Mouse (Mus musculus) ovary, postnatal 10 days (tissue): ENCODE measurements at regions not wholly inside any gene's neighbourhood (a gene's known extent, or its start where the extent isn't known, plus 50 kb on each side); places are given as distances from the start of the nearest gene placed in this dataset.

Source experiments
- DNase-seq: peaks from one replicate; pipeline ENCODE4 v3.0.0; 2022; ENCODE audit warnings: low spot score

GRCm38 (mm10) chr13:39351606-39352005 is 390.9 kb upstream of the Slc35b3 start:
- no peak for DNase-seq

DNA sequence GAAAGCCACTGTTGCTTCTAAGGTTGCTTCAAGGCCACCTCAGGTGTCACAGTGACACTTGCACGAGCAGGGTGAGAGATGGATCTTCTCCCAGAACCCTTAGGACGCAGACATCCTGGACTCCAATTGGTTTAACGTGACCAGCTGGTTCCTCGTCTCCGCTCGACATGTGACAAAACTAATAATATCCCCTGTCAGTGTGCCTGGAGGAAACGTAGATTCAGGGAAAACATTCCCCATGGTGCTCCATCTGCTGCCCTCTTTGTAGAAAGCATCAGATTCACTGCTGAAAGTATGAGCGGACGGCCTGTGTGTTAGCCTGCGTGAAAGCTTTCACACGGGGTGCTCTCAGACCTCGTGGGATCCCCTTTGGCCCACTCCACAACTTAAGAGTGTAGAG is 390.0 kb upstream of the Slc35b3 start:
- DNase-seq = no peak

DNA sequence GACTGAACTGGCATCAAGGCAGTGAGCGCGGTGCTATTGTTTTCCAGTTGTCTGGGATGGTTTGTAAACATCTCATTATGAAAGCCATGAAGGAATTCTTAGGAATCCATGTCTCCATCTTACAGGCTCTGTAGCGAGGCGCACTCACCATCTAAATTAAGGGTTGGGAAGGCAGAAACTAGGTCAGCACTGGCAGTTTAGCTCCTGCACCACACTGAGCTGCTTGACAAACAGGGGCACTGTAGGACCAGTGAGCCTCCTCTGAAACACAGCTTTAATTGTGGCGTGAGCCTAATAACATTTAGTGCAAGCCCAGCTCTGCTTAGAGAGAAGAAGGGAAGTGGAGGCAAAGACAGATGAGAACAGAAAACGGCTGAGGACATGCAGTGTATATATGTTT is 387.1 kb upstream of the Slc35b3 start:
- no peak for DNase-seq

DNA sequence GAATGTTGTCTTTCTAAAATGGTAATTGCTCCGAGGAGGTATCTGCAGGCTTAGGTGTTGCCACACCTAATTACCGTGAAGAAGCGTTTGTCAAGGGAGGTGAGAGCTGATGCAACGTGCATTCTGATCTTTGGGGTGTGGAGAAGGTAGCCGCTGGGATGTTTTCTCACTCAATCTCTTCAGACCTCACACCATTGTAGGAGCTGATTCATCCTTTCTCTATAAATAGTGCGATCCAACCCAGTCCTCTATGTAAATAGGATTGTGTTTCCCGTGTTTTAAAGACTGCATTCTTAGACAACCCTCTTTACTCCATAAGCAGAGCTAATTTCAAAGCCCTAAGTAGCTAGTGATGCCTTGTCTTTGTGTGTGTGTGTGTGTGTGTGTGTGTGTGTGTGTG is 374.2 kb upstream of the Slc35b3 start:
- no peak for DNase-seq

GRCm38 (mm10) chr13:39329794-39330193 is 369.1 kb upstream of the Slc35b3 start:
- DNase-seq = no peak

GRCm38 (mm10) chr13:39326176-39326575 is 365.5 kb upstream of the Slc35b3 start:
- DNase-seq = no peak

DNA sequence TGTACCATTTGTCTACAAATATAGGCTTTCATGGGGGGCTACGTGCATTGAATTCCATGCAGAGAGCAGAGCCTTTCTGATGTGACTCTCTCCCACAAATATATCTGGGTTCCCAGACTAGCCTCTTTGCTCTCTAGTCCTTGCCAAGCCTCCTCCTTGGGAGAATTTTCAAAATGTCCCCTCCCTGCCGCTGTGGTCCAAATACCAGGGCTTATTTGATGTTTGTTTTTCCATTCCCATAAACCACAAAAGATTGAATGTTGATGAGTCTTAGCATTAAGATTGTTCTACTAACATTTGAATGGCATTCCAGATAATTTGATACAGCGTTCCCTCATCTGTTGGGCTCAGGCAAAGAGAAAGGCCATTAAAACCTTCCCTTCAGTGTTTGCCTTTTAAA is 360.4 kb upstream of the Slc35b3 start:
- DNase-seq = no peak

- no peak for DNase-seq
Observed at GRCm38 (mm10) chr13:39309758-39310157, 349.1 kb upstream of the Slc35b3 start.

GRCm38 (mm10) chr13:39307845-39308244 is 347.2 kb upstream of the Slc35b3 start:
- DNase-seq = peak; percentile 2

- no peak for DNase-seq
Observed at GRCm38 (mm10) chr13:39306851-39307250, 346.2 kb upstream of the Slc35b3 start.

GRCm38 (mm10) chr13:39297129-39297528 is 336.5 kb upstream of the Slc35b3 start:
- DNase-seq = no peak

DNA sequence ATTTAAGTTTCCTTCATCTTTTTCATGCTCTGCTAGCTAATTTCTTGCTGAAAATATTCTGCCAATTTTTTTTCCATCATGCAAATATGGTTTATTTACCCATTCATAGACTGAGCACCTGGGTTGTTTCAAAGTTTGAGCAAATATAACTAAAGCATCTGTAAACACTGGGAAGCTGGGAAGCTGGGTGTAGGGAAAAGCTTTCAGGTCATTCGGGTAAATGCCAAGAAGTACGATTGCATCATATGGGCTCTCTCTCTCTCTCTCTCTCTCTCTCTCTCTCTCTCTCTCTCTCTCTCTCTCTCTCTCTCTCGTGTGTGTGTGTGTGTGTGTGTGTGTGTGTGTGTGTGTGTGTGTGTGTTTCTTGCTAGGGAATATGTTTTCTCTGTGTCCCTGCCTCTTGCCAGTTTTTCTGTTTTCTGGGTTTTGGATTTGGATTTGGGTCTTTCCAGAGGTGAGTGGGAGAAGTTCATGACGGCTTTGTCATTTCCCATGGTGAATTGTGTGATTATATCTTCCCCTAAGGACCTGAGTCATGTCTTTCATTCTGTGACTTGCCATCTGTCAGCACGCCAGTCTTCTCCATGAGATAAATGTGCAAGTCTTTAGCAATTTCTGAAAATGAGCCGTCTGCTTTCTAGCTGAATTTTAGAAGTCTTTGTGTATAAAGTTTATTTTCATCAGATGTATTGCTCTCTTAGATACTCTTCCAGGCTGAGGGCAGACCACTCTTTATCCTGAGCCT is 329.7 kb upstream of the Slc35b3 start:
- no peak for DNase-seq

DNA sequence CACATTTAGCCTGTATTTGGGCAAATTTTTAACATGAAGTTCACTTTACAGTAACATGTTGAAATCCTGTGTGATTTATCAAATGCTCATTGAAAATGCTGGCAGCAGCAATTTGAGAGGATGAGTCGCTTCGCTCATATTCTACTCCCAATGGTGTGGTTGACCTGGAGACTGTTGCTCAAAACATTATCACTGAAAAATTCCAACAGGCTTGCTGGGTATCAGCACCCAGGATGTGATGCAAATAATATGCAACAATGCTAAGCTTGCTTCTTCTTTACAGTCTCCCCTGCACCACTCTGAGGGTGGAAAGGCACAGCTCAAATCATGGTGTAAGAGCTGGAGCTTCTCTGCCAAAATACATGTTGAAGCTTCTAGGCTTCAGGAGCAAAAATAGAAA is 321.6 kb upstream of the Slc35b3 start:
- no peak for DNase-seq

- DNase-seq = no peak
Observed at GRCm38 (mm10) chr13:39278101-39278500, 317.4 kb upstream of the Slc35b3 start.

DNA sequence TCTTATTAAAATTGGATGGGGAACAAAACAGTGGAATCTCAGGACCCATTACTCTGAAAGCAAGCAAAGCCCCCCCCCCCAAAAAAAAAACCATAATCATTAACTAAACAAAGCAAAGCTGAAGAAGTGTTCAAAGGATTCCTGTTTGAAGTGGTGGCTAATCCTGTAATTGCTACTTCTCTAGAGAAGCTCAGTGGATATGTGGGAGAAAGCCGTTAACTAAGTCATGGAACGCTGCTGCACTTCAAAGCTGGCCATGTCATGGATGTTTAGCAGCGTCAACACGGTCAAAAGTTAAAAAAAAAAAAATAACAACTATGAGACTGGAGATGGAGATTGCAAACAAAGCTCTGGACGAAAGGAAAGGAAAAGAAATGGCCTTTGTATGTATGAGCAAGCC is 305.3 kb upstream of the Slc35b3 start:
- DNase-seq = no peak

GRCm38 (mm10) chr13:39256708-39257107 is 296.0 kb upstream of the Slc35b3 start:
- no peak for DNase-seq

- no peak for DNase-seq
Observed at GRCm38 (mm10) chr13:39255338-39255737, 294.7 kb upstream of the Slc35b3 start.

DNA sequence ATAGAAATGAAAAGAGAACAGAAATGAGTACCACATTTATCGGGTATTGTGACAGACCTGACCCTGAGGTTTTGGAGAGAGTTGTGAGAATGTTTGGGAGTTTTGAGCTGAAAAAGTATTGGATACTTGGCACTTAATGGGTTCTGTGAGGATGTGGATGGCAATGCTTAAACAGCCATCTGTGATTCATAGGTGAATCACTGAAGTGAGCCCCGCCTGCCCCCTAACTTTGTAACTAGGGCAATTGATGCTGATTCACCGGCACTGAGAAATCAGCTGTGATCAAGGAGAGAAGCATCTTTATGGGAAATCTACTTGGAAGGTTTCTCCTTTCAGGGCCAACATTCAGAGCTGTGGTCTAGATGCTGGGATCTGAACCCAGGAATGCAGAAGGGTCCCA is 291.9 kb upstream of the Slc35b3 start:
- no peak for DNase-seq

DNA sequence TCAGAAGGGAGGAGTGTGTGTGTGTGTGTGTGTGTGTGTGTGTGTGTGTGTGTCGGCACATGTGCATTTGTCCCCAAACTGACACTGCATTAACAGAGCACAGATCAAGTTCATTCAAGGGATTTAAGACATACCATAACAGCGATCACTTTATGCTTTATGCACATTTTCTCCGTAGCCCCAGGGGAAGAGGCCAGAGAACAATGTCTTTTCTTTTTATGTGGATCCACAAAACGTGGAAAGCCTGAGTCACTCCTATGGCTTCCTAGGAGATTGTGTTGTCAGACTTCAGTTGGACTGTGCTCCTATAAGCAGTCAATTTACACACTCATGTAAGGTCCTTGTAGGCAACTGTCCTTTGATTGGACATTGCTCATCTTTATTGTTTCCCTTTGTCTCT is 289.4 kb upstream of the Slc35b3 start:
- DNase-seq = no peak

DNA sequence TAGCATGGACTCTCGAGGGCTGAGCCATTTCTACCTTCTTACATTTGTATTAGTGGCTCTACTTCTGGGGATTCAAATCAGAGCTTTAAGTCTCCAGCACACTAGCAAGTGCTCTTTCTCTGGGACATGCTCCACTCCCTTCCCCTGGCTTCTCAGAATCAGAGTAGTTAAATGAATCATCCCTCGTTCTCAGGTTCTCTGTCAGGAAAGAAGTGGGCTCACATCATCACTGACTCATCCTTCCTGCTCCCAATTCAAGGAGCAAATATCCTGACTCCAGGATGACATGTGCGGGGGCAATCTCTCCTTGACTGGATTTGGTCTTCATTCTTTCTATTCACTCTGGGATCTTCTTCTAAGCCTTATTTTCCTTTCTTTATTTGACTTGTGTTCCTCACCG is 266.2 kb upstream of the Slc35b3 start:
- no peak for DNase-seq

GRCm38 (mm10) chr13:39225651-39226050 is 265.0 kb upstream of the Slc35b3 start:
- no peak for DNase-seq

- no peak for DNase-seq
Observed at GRCm38 (mm10) chr13:39211076-39211475, 250.4 kb upstream of the Slc35b3 start.

DNA sequence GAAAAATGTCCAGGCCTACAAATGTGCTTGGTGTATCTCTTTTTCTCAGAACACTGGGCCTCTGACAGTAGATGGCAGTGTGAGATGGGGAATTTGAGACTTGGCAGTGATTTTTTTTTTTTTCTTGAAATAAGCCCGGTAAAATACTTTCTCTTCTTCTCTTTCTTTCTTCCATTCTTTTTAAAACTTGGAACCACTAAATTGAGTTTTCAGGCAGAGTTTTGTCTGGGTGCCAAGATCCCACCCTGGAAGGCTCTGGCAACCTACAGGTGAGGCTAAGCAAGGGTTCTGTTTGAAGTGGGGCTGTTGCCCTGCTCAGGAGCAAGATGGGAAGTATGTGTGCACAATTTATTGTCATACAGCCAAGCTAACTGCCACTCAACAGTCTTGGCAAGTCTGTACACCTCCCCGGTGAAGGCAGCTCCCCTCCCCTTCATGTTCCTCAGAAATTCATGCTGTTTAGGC is 223.1 kb upstream of the Slc35b3 start:
- no peak for DNase-seq

GRCm38 (mm10) chr13:39161980-39162379 is 201.3 kb upstream of the Slc35b3 start:
- no peak for DNase-seq
